Mouse (Mus musculus) adrenal gland, postnatal 10 days (tissue): ENCODE results near the gene Comtd1. TPM values are rescaled to one million over a fixed set of nuclear protein-coding genes. Genes with fewer than 3 reads are reported as not detected.

Experiments
- DNase-seq: peaks from one replicate; pipeline ENCODE4 v3.0.0; 2021; ENCODE audit warnings: mixed read lengths
- long read RNA-seq, 2 experiments: library from polyadenylated mRNA; stranded (forward); transcript quantifications; one replicate each; pipeline ENCODE4 v2.0.0; 2021
- total RNA-seq, 2 experiments: library from RNA; stranded (reverse); gene quantifications; 2 replicates each; pipeline ENCODE4 v1.2.3; 2021

Gene Comtd1
- 10 to 100 TPM; 39.1 to 45.7 TPM for total RNA-seq
- long read RNA-seq, experiment 1, transcript Comtd1-202 (7 exons, 2,314 nt) = major isoform, 33 of 47 reads
- long read RNA-seq, experiment 1, partial matches to known transcripts = 5 of 47 reads
- long read RNA-seq, experiment 1, other reads (novel, unspliced or antisense) = 5 of 47 reads
- long read RNA-seq, experiment 2, transcript Comtd1-202 (7 exons, 2,314 nt) = major isoform, 21 of 28 reads
- long read RNA-seq, experiment 2, partial matches to known transcripts = 3 of 28 reads
- long read RNA-seq, experiment 2, other reads (novel, unspliced or antisense) = 2 of 28 reads

DNA sequence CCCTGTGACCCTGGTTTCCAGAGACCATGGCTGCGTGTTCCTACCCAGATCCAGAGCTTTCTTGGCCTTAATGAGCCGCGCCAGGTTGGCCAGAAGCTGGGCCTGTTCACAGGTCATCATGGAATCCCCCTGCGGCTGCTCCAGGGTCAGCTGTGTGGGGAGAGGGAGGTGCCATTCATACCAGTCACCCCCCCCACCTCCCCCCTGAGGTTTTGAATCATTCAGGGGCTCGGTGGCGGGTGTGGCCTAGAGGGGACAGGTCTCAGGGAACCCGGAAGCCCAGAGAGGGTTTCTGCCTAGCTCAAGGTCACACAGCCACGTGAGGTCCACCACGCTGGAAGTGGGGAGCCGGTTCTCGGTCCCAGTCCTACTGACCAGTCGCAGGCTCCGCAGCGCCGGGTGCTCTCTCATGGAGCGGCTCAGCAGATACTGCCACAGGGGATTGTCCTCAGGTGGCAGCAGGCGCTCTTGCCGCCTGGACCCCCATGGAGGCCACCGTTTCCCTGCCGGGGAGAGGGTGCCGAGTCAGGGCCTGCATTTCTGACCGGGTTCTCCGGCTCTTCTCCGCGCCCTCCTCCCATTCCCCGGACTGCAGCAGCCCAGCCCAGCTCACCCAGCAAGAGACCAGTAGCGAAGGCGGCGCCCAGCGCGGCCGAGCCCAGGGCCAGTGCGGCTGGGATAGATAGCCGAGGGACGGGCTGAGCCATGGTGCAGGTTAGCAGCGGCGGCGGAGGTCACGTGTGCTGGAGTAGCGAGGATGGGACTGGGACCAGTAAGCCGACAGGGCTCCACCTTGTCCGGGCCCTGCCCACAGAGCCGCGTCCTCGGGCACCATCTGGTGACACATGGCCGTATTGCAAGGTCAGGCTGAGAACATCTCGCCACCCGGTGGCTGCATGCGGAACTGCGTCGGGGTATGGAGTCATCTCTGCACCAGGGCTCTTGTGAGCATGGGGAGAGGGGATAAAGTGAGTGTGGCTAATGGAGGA lies at the start of gene Comtd1:
Gene Comtd1 (minus strand): TSS at position 812 of the 989 bp plus-strand sequence.
- peak; percentile 96 for DNase-seq

DNA sequence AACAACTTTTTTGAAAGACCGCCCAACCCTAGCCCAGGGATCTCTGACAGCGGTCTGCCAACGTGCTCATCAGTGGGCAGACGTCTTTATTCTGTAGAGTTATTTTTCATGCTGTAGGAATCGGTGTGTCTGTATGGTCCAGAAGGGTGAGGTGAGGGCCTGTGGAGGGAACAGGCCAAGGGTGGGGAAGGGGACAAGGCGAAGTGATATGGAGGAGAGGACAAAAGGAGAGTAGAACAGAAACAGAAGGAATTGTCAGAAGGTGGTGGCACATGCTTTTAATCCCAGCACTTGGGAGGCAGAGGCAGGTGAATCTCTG lies 43.5 kb upstream of the Comtd1 start:
- DNase-seq = no peak

DNA sequence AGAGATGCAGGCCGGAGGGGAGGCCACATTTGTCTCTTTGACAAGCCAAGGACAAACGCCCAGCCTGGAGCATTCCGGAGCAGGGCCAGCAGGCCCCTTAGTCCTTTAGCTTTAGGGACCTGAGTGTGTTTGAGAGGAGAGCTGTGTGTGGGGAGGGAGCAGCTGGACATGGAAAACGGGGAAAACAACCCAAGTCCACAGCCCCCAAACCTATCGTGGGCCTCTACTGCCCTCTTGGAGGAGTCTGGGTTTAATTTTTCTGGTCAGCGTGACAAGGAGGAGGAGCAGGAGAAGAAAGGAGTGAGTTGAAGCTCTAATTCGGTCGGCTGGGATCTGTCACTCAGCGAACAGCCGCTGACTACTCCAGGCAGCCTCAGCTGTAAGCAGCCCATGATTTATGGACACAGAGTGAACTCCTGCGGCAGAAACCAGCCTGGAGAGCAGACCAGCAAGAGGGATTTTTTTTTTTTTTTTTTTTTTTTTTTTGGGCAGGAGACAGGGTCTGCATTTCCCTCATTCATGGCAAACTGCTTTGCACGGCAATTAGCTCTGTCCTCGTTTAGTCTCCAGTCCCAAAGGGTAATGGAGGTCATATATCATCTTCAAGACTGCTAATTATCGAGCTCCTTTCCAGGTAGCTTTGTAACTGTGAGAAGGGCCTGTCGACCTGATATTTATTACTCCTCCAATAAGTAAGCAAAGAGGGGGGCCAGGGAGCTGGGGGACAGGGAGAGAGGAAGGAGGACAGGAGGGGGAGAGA lies 43.0 kb upstream of the Comtd1 start:
- peak; percentile 54 for DNase-seq

DNA sequence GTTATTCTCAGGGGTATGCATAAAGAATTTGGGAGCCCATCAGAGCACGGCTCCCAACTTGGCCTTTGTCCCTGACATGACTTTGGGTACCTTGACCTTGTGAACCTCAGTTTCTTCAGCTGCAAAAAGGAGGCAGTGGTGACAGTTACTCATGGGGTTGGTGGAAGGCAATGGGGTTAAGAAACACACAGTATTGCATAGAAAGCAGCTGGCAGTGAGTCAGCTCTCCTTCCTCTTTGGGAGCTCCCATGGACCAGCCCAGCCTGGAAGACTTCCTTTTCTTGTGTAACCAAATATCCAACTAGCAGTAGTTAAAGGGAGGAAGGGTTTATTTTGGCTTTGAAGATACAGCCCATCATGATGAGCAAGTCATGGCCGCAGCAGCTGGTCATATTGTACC lies 41.7 kb upstream of the Comtd1 start:
- DNase-seq = peak; percentile 47

DNA sequence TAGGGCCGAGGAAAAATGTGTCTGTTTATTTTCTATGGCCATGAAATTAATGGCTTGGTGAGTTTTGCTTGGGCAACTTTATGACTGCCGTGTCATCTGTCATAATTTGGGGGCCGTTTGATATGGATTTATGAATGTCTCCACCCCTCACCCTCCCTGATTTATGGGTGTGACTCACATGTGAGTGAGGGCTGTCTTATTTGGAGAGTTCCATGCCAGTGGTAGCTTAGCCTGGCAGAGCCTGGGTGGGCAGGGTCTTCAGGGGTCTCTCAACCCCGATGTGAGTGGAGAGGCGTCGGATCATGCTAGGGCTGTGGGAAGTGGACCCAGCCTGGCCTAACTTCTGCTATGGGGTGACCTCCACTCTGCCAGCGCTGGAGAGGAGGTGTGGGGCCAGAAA lies 18.0 kb upstream of the Comtd1 start:
- DNase-seq = no peak

DNA sequence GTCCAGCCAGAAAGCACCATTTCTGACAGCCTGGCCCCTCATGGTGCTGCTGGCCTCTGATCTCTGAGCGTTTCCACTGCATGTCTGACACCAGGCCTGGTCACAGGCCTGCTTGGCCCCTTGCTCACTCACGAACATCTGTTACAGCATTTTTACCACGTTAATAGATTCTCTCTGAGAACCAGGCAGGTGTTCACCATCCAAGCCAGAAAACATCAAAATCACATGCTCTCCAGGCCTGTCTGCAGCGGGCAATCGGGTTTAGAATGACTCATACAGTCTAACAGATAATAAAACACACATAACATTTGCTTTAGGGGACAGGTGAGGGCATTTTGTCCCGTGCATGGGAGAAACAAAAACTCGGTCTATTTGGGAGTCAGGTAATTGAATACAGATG lies 17.5 kb upstream of the Comtd1 start:
- no peak for DNase-seq

DNA sequence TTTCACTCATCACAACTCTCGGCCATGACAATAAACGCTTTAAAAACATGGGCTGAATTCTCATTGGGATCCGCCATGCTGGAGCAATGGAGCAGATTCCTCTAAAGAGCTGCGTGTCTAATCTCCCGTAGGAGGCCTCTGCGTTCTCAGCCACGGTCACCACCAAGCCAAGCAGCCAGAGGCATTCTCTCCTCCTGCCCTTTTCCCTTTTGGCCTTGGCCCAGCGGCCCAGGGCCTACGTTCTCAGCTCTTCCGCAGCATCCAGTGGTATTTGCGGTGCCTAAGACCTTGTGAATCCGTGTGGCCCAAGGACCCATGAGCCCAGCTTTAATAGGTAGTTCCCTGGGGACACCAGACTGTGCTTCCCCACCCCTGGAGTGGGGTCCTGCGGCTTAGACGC lies 8.1 kb upstream of the Comtd1 start:
- DNase-seq = no peak

DNA sequence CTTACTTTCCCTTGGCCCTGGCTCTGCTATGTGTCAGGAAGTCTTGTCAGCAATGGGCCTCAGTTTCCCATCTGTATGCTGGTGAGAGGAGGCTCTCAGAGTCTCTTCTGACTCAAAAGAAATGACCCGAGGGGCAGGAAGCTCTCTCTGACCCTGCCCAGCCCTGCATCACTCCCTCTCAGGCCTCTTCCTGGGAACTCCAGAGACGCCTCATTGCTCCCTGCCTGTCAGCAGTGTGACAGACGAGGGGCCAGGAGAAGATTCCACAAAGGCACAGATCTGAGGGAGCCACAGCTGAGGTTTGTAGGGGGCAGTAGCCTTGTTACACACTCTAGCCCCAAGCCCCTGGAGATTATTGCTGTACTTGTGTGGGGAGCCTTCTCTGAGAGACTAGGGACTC lies 7.2 kb upstream of the Comtd1 start:
- DNase-seq = no peak

DNA sequence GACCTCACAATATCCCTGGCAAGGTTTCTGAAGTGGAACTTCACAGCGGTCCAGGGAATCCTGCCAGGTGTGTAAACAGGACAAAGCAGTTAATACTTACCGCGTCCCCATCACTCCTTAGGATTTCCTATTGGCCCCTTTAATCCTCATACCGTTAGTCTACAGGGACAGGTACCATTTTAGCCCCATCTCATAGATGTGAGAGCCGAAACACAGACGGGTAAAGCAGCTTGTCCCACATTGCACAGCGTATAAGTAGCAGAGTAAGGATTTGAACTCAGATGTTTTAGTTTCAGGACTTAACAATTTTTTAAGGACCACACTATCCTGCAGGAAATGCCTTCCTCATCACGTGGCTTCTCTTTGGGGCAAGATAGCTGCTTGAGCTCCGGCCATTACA lies 5.5 kb upstream of the Comtd1 start:
- no peak for DNase-seq

DNA sequence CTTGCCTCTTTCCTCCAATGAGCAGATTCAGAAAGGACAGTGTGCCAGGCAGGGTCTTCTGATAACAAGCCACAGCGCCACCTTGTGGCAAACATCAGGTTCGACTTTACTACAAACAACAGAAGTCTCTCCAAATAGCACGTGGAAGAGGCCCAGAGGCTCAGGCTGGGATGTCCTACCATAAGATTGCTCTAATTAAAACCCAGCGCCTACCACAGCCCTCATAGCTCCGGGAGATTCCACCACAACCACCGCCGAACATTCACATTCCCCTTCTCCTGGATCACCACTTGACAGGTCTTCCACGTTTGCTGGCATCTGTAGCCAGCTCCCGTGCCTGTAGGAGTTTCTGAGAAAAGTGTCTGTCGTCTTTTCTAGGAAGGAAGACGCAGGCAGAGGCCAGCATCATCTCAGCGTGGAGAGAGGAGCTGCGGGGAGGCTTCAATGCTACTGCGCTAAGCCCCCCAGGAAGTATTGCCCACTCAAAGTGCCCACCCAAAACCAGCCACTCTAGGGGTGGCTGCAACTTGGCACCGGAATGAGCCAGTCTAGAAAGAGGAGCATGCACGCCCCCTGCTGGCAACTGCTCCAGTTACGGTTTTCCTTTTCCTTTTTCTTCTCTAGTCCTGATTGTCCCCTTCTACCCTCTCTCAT lies 4.8 kb upstream of the Comtd1 start:
- peak; percentile 82 for DNase-seq

DNA sequence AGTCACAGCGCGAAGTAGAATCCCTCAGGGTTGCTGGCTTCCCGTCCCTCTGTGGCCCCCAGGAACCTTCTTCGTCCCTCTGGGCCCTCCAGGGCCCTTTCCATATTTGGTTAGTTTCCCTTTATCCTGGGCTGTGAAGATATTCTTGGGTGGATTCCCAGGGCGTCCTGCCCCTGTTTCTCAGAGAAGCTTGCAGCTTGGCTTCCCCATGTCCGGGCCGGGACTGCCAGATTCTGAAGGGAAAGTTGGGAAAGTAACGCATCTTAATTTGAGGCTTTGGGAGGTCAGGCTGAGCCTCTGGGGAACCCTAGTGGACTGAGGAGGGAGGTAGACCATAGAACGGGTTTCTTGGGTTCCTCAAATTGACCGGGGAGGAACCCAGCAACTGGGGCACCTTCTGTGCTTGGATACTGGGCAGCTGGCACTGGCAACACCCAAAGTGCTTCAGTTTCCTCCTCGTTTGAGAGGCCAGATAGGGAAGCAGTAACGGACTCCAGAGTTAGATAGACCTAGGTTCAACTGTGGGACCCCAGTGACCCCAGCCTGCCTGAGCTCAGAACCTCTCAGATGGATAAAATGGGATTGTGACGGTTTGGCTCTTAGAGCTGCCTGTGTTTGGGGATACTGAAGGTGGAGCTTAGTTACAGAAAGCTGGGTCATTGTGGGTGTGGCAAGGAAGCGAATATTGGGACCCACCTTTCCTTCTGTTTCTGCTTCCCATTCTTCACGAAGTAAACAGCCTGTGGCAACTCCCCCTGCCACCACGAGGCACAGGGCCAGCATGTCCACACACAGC lies 3.4 kb upstream of the Comtd1 start:
- DNase-seq = no peak

DNA sequence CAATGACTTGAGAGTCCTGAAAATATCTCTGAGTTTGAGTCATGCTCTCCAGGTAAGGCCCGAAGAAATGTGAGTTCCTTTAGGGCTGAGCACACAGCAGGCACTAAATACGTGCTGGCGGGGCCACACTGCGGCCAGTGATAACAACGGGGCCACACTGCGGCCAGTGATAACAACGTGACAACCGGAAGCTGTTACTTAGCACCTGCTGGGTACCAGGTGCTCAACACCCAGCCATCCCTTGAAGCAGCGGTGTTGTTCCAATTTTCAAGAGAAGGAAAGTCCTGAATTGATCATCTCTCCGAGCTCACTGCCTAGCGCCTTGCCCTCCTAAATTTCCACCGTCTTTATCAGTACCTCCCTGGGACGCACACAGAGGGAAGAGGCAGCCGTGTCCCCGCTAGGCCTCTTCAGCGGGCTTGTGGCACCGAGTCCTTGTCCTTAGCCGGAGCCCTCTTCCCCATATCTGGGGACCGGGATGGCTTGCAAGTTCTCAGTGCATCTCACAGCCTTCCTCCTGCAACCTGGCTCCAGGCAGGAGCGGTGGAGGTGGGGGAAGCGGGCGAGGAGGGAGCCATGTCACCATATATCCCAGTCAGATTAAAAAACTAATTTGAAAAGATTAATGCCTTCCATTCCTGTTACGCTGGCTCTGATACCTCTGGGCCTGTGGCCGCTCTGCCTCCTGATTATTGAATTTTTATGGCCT lies 1.8 kb upstream of the Comtd1 start:
- DNase-seq = no peak

DNA sequence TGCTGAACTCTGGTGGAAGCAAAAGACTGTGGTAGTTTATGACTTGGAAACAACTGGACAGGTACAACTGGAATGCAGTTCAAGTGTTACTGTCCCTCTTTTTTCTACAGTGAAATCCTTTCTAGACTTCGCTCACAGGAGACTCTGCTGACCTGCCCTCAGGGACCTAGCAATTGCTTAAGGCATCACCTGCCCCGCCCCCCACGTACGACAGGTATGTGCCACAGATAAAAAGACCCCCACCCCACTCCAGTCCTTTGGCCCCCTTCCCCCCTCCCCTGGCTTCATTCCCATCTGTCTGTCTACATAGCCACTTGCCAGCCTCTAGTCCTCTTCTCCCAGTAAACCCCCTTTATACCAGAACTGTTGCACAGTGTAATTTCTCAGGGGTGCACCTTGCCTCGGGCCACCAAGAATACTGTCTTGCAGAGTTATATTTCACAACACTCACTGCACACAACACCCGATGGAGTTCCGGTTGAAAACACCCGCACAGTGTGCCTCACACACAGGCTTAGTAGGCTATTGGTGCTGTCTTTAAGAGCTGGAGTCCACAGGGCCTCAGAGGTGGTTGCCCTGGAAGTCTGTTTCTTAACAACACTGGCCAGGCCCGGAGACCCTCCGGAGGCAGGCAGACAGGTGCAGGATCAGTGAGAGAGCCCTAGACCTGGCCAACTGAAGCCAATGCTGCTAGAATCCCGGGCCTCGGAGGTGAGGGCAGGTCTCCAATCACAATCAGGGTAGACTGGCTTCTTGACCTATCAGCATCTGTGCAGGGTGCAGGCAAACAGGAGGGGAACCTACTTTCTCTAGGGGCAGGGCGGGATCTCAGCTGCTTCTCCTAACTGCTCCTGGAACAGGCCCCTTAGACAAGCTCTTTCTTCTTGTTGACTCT lies 994 bp upstream of the Comtd1 start:
- DNase-seq = no peak

DNA sequence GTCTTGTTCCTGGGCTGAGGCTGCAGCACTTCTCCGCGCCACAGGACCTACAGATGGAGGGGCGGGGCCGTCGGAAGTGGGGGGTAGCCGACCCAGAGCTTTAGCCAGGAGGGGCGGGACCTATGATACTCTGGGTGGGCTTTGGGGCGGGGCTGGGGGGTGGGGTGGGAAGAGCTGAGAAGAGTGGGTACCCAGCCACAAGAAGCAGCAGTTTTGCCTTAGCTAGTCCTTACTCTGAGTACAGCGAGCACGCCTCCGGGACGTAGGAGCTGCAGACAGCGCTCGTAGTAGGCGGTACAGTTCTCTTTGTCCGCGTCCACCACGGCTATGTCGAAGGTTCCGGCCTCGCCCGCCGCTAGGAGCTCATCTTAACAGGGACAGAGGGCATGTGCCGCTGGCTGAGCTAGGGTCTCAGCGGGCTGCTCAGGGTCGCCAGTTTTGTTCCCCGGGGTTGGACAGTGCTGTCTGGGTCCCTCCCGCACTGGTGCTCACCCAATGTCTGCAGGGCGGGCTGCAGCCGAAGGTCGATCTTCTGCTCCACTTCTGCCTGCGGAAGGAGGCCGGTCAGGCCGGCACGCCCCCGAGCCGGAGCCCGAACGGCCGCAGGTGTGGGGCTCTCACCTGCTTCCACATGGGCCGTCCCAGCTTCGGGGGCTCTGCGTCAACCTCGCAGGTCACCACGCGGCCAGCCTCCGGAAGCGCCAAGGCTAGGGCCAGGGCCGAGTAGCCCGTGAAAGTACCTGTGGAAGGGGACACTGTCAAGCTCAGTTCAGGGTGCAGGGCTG lies 1.2 kb downstream of the Comtd1 start:
- peak; percentile 63 for DNase-seq

DNA sequence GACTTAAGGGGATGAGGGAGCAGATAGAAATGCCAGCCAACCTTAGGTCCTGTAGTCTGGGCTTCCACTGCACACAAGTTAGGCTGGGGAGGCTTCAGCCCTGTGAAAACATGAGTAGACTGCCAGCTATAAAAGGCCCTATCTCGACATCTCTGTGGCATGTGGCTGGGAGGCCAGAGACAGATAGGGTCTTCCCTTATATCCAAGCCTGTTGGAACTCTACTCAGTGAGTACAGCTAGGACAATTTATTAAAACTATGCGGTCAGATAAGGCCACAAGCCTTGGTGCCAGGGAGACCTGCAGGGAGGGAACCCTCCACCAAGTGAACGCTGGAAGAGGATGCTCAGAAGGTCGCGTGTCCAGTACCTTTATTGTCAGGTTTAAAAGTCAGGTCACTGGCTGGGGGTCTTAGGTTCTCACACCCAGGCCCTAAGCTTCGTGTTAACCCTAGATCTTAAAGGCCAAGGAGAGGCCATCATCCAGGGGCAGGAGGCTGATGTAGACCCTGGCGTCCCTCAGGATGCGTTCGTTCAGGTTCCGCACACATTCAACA lies 1.9 kb downstream of the Comtd1 start:
- DNase-seq = no peak

DNA sequence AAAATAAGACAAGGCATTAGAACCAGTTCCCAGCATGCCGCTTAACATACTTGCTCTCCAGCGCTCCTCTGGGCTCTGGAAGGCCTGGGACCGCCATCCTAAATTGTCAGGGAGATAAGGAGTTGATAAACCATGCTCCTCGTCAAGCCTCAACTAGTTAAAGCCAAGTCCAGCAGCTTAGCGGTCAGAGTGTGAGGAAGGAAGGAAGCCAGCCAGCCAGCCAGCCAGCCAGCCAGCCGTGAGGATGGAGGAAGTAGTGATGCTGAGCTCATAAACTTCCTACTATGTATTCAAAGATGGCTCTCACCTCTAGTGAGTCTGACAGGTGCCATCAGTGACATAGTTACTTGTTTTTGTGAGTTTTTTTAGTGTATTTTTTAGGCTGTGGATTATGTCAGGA lies 5.5 kb downstream of the Comtd1 start:
- no peak for DNase-seq

DNA sequence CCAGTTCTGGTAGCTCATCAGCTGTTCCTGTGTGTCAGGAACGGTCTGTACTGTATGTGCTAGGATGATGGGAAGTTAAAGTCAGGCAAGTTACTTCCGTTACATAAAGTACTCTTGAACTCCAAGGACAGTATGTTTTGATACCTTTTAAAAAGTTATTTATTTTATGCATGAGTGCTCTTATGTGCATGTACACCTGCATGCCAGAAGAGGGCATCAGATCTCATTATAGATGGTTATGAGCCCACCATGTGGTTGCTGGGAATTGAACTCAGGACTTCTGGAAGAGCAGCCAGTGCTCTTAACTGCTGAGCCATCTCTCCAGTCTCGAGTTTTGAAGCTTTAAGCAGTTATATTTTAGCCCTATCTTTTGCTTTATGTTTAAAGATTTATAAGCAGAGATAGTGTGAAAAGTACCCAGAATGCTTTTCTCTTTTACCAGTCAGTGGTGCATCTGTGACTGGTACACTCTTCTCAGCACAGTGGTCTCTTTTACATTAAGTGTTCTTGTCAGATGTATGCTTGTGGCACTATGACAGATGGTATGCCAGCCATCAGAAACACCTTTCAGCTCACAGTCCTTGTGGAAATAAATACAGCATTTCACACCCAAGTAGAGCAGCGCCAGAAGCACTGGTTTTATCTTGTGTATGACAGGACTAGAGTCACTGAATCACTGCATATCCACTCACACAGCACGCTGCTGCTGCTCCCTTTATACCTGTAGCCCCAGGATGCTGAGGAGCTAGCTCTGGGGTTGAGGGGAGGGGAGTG lies 6.8 kb downstream of the Comtd1 start:
- no peak for DNase-seq
